Mouse (Mus musculus) ES-Bruce4 (cell line): ENCODE data around the gene Cnpy3. TPM values are rescaled to one million over a fixed set of nuclear protein-coding genes. Genes with fewer than 3 reads are reported as not detected.

Experiments used
- H3K27ac ChIP-seq: 2 replicates; pipeline ENCODE4 v1.5.1; 2012; ENCODE audit warnings: low read length, inconsistent platforms; ENCODE audit not compliant: insufficient read depth
- H3K27me3 ChIP-seq: 2 replicates; pipeline ENCODE4 v1.6.1; 2012; ENCODE audit warnings: mild to moderate bottlenecking, low read length, inconsistent platforms; ENCODE audit not compliant: control insufficient read depth, poor library complexity, insufficient read depth, severe bottlenecking
- H3K36me3 ChIP-seq: 2 replicates; pipeline ENCODE4 v1.6.1; 2012; ENCODE audit warnings: inconsistent platforms, mild to moderate bottlenecking, low read length, moderate library complexity; ENCODE audit not compliant: control insufficient read depth, poor library complexity, insufficient read depth, severe bottlenecking
- H3K4me1 ChIP-seq: one replicate; pipeline ENCODE4 v1.8.1; 2011; ENCODE audit warnings: low read length; ENCODE audit not compliant: control insufficient read depth, insufficient read depth
- H3K4me3 ChIP-seq: 2 replicates; pipeline ENCODE4 v1.5.1; 2011; ENCODE audit warnings: low read depth, mild to moderate bottlenecking, low read length
- H3K9ac ChIP-seq: 2 replicates; pipeline ENCODE4 v1.6.1; 2012; ENCODE audit warnings: low read depth, mild to moderate bottlenecking, inconsistent platforms; ENCODE audit not compliant: poor library complexity, severe bottlenecking
- H3K9me3 ChIP-seq: replicated peaks from 2 replicates; pipeline ENCODE4 v1.6.1; 2012; ENCODE audit warnings: mild to moderate bottlenecking, low read length, inconsistent platforms; ENCODE audit not compliant: control insufficient read depth, poor library complexity, insufficient read depth, severe bottlenecking
- CTCF ChIP-seq: IDR thresholded peaks from one replicate; pipeline ENCODE4 v1.8.1; 2011; ENCODE audit warnings: low read depth, low read length
- EP300 ChIP-seq: IDR thresholded peaks from 2 replicates; pipeline ENCODE4 v1.6.1; 2011; ENCODE audit warnings: low read depth, low read length; ENCODE audit not compliant: insufficient read depth
- POLR2A ChIP-seq: IDR thresholded peaks from one replicate; pipeline ENCODE4 v1.8.1; 2011; ENCODE audit warnings: low read length; ENCODE audit not compliant: insufficient read depth
- polyA plus RNA-seq: library from polyadenylated mRNA; stranded (reverse); fragments of >200 nt; gene quantifications from 2 replicates; pipeline ENCODE4 v1.2.4, GENCODE M21; 2011; ENCODE audit warnings: low read depth; ENCODE audit not compliant: missing spikeins, insufficient read depth, insufficient read length

The Cnpy3 gene
- polyA plus RNA-seq, 1 experiment, result 31.2 TPM

GRCm38 (mm10) chr17:46786952-46787351 lies 34.9 kb upstream of the Cnpy3 start:
- H3K9me3 ChIP-seq, result no peaks in the 10 kb centered on the region
- no peak overlapping the region for H3K4me3 ChIP-seq
- no peaks in the 10 kb centered on the region for H3K36me3 ChIP-seq
- no peak for TF ChIP-seq POLR2A
- no peak for TF ChIP-seq CTCF
- no peak for TF ChIP-seq EP300
- no peak overlapping the region for H3K27ac ChIP-seq
- no peaks in the 10 kb centered on the region for H3K4me1 ChIP-seq
- H3K9ac ChIP-seq, result no peak overlapping the region
- H3K27me3 ChIP-seq, result no peaks in the 10 kb centered on the region

DNA sequence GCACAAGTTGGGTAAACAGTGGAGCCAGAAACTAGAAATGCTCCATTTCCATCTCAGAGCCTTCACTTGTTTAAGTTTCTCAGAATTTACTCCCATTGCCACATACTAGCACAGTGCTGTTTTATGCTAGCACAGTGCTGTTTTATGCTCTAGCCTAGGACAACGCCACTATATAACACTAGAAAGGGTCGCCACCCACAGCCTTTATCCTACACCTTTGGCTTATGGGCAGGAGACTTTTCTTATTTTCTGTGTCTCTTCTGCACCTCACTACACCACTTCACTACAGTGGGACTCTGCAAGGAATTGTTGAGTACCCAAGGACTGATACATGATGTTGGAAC lies 31.2 kb upstream of the Cnpy3 start:
- no peaks in the 10 kb centered on the region for H3K27me3 ChIP-seq
- peaks cover 2% of the 10 kb centered on the region for H3K4me1 ChIP-seq
- H3K4me3 ChIP-seq, result no peak overlapping the region
- peak overlapping the region; percentile 88 for H3K9ac ChIP-seq
- peak overlapping the region; percentile 85 for H3K27ac ChIP-seq
- H3K9me3 ChIP-seq, result no peaks in the 10 kb centered on the region
- H3K36me3 ChIP-seq, result peaks cover 32% of the 10 kb centered on the region
- TF ChIP-seq POLR2A, result no peak

DNA sequence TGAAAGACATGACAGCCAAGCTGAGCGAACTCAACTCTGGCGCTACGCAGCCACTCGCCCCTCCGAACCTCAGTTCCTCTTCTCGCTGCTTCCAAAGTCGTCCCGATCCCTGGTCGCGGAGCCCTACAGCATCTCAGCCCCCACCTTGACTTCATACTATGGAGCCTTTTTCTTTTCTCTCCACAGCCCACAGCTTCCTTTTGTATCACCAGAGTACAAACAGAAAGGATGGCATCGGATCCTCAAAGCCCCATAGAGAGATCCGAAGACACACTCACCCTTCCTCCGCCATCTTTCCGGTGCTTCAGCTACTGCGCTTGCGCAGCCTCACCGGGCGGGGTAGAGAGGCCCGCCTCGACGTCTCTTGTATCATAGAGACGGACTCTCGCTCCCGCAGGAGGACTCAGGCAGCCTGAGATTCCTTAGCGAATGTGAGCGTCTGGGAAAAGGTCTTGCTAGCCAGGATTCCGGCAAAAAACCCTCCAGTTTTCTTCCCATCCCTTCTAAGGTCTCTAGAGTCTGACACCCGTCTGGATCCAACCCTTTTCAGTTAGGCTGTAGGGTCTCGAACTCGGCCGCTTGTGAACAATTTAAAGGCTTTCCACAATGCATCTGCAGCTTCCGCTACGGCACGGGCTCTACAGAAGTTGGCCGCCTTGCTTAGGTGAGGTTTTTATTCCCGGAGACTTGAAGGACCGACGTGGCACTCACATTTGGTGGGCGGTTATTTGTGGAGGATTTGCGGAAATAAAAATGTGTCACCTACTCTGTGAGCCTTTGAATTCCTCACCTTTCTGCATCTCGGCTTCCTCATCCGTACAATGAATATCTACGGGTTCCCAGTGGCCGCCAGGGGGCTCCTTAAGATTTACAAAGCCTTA lies 30.6 kb upstream of the Cnpy3 start, which contains the start of gene Rpl7l1:
Rpl7l1 (minus strand) TSS at position 332 of the 881 bp plus-strand sequence.
- peak within 1 kb of the TSS; percentile 98 for H3K4me3 ChIP-seq
- no peaks in the 10 kb centered on the region for H3K27me3 ChIP-seq
- peaks cover 2% of the 10 kb centered on the region for H3K4me1 ChIP-seq
- peak within 1 kb of the TSS; percentile 85 for H3K27ac ChIP-seq
- peak; percentile 91 for TF ChIP-seq POLR2A
- no peak for TF ChIP-seq EP300
- peak; percentile 23 for TF ChIP-seq CTCF
- H3K9me3 ChIP-seq, result no peaks in the 10 kb centered on the region
- H3K9ac ChIP-seq, result peak within 1 kb of the TSS; percentile 88
- H3K36me3 ChIP-seq, result peaks cover 38% of the 10 kb centered on the region

DNA sequence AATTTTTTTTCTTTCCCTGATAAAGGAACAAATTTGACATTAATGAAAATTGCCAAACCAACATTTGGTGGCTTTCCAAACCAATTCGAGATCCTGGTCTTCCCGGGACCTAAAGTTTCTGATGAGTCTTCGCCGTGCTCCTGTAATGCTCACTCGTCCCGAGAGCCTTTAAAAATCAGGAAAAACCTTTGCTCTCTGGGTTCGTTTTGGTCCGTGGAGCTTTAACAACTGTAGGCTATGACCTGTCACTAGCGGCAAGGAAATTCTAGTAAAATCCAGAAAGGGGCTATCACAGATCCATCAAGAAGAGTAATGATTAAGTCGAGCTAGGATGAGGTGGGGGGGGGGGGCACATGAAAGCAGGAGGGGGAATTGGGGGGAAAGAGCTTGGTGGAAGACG lies 29.9 kb upstream of the Cnpy3 start:
- Histone ChIP-seq H3K36me3 (peaks cover 44% of the 10 kb centered on the region), H3K4me1 (peaks cover 2% of the 10 kb centered on the region), H3K27ac (peak overlapping the region; percentile 49), H3K4me3 (peak overlapping the region; percentile 98), H3K9me3 (no peaks in the 10 kb centered on the region), H3K9ac (peak overlapping the region; percentile 88), H3K27me3 (no peaks in the 10 kb centered on the region)
- no peak for TF ChIP-seq POLR2A

DNA sequence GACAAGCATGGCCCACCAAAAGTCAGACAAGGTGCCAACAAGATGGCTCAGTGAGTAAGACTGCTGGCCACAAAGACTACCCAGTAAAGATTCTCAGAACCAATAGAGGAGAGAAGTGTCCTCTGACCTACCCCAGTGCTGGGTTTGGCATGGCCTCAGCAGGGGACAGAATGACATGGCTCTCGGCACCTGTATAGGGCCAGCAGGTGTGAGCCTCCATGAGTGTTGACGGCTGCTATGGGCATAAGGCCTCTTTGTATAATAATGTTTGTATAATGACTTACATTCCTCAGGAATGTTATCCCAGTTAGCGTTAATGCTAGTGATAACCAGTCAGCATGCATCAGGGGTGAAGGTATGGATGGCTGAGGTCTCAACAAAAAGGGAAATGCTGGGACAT lies 24.1 kb upstream of the Cnpy3 start:
- Histone ChIP-seq H3K36me3 (peaks cover 59% of the 10 kb centered on the region), H3K9me3 (no peaks in the 10 kb centered on the region), H3K27me3 (no peaks in the 10 kb centered on the region), H3K4me3 (no peak overlapping the region), H3K9ac (no peak overlapping the region), H3K4me1 (peaks cover 2% of the 10 kb centered on the region), H3K27ac (peak overlapping the region; percentile 61; the same call in 1 of the 2 replicates)
- no peak for TF ChIP-seq EP300
- no peak for TF ChIP-seq POLR2A
- TF ChIP-seq CTCF, result no peak

GRCm38 (mm10) chr17:46775070-46775469 lies 23.1 kb upstream of the Cnpy3 start:
- TF ChIP-seq CTCF (no peak), POLR2A (no peak), EP300 (no peak)
- Histone ChIP-seq H3K27me3 (no peaks in the 10 kb centered on the region), H3K4me3 (no peak overlapping the region), H3K27ac (peak overlapping the region; percentile 61), H3K4me1 (peaks cover 2% of the 10 kb centered on the region), H3K9ac (no peak overlapping the region), H3K36me3 (peaks cover 50% of the 10 kb centered on the region), H3K9me3 (no peaks in the 10 kb centered on the region)
